Mouse (Mus musculus) kidney, adult 2 months (tissue): Measurements from ENCODE around the gene Plcb2.

Experiments used
- CTCF ChIP-seq: fragments of 200-500 bp; conservative IDR thresholded peaks from 2 replicates; pipeline ENCODE4 v1.5.1; 2011; ENCODE audit warnings: low read depth, mild to moderate bottlenecking, control low read depth, low read length, moderate library complexity, mixed read lengths; ENCODE audit not compliant: insufficient read depth, insufficient read length
- POLR2A ChIP-seq: fragments of 200-500 bp; IDR thresholded peaks from one replicate; pipeline ENCODE4 v1.6.1; 2011; ENCODE audit warnings: low read depth, low read length, control low read depth

- TF ChIP-seq POLR2A (no peak), CTCF (no peak)
Measured at GRCm38 (mm10) chr2:118676839-118677741, 51.1 kb downstream of the Plcb2 start.
